Mouse (Mus musculus): ENCODE measurements around the gene Birc3.

DNA sequence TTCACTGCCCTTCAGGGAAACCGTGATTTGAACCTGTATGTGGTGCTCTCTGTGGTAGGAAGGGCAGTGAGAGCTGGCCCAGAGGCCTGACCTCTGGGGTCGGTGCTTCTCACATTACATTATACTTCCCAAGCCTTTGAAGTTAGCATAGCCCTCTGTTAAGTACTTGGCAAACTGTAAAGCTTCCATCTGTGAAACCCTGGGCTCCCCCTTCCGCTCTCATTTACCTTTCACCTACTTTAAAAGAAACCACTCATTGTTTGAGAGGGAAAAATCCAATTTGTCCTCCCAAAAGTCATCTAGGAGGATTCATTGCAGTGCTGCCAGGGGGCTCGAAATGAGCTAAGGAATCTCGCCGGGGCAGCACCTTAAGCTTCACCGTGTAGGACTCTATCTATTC lies 29.3 kb upstream of the Birc3 start:
- TF ChIP-seq CTCF (IDR thresholded peaks at IDR 0.05; ENCODE audit: control insufficient read depth, insufficient read depth, insufficient replicate concordance, low read depth, low read length) (no peak), POLR2A (IDR thresholded peaks at IDR 0.05; ENCODE audit: control insufficient read depth, low read depth, low read length) (no peak)
